Mouse (Mus musculus) macrophage (primary cell): ENCODE data around the gene Apbb1ip. TPM values are rescaled to one million over a fixed set of nuclear protein-coding genes. Genes with fewer than 3 reads are reported as not detected.

Experiments used
- H3K27ac ChIP-seq: fragments of 350-480 bp; formaldehyde crosslinking; 2 replicates; pipeline ENCODE4 v1.9.0; 2021
- H3K36me3 ChIP-seq: fragments of 350-480 bp; formaldehyde crosslinking; 2 replicates; pipeline ENCODE4 v1.9.0; 2021; ENCODE audit errors: inconsistent target
- H3K4me3 ChIP-seq: fragments of 350-480 bp; formaldehyde crosslinking; 2 replicates; pipeline ENCODE4 v1.9.0; 2021; ENCODE audit errors: inconsistent target
- H3K79me2 ChIP-seq: fragments of 350-480 bp; formaldehyde crosslinking; 2 replicates; pipeline ENCODE4 v1.9.0; 2021; ENCODE audit errors: inconsistent target
- WGBS: methylation state at CpG from one replicate; pipeline ENCODE4 v1.1.7; 2026; ENCODE audit warnings: inconsistent platforms; ENCODE audit not compliant: missing documents; 5-methylcytosine and 5-hydroxymethylcytosine counted together
- polyA plus RNA-seq: library from polyadenylated mRNA; stranded (reverse); fragments of 250-400 nt; gene quantifications from 3 replicates; pipeline ENCODE4 v1.2.4, GENCODE M21; 2018; ENCODE audit warnings: inconsistent platforms

Apbb1ip gene
- polyA plus RNA-seq, 1 experiment from 2014 or later, result 351 TPM

DNA sequence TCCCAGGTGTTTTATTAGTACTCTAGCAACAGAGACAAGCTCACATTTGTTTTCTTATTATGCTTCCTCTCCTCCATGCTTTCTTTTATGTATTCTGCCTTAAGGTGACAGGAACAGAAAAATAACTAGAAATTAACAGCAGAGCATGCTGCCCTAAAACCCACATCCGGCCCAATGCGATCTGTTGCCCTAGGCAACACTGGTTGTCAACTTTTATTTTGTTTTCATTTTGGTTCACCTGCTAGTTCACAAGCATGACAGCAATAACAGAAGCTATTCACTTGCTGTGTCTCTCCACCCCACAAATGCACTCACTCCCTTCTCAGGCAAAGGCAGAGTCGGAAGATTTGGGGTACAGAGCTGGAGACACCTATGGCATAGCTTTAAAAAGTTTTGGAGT lies 10.3 kb downstream of the Apbb1ip start:
- 24% methylated on average over 3 of the region's 3 CpGs for WGBS
- 0 out of 2 replicates have a peak overlapping the region, but pooled peaks have one; percentile 7 for H3K27ac ChIP-seq
- peaks cover 97% of the 10 kb centered on the region for H3K79me2 ChIP-seq
- H3K36me3 ChIP-seq, result peaks cover 9% of the 10 kb centered on the region
- H3K4me3 ChIP-seq, result no peak overlapping the region

DNA sequence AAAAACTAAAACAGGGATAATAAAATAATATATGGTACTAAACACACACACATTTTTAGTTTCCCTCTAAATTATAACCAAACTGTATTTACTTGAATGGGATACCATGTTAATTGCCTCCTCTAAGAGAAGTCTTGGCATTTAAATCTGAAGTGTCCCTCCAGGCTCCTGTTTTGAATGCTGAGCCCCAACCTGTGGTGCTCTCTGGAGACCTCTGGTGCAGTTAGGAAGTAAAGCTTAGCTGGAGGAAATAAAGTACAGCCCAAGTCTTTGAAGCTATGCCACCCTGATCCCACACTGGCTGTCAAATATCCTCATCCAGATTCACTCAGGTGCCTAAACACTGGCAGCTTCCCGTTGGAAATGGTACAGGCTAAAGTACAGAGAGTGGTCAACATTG lies 10.9 kb downstream of the Apbb1ip start:
- Histone ChIP-seq H3K4me3 (no peak overlapping the region), H3K27ac (no peak overlapping the region), H3K79me2 (peaks cover 97% of the 10 kb centered on the region), H3K36me3 (peaks cover 6% of the 10 kb centered on the region)
- 41% methylated on average over 1 of the region's 1 CpGs for whole genome bisulfite sequencing

DNA sequence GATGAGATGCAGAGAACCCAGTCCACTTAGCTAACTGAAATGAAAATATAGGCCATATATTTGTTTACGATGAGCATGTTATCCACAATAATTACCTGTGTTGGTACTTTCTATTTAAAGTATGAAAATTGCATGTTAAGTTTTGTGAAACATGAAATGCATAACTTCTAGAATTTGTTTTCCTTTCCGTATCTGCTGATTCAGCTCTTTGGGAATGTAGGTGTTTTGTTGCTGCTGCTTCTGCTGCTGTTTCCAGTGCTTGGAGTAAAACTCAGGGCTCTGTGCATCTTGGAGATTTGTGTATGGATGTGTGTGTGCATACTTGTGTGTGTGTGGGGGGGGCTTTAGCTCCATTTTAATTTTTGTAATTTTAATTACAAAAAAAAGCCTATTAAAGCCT lies 14.8 kb downstream of the Apbb1ip start:
- H3K4me3 ChIP-seq, result no peak overlapping the region
- no peak overlapping the region for H3K27ac ChIP-seq
- H3K79me2 ChIP-seq, result peaks cover 100% of the 10 kb centered on the region
- H3K36me3 ChIP-seq, result peaks cover 6% of the 10 kb centered on the region
- 100% methylated on average over 2 of the region's 2 CpGs for WGBS

DNA sequence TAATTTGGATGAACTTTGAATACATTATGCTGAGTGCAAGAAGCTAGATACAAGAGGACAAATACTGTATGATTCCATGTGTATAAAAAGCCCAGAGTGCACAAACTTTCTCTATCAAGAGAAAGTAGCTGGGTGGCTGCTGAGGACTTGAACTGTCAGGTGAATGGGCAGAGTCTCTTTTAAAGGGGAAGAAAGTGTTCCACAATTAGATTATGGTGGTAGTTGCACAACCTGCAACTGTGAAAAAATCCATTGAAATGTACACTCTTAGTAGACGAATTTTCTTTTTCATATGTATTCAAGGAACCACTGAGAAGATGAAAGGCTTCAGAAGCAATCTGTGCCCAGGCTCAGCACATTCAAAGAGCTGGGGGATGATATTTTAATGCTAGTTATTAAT lies 15.7 kb downstream of the Apbb1ip start:
- peak overlapping the region; percentile 68 for H3K27ac ChIP-seq
- peaks cover 100% of the 10 kb centered on the region for H3K79me2 ChIP-seq
- 0% methylated on average over 1 of the region's 1 CpGs for WGBS
- H3K36me3 ChIP-seq, result peaks cover 13% of the 10 kb centered on the region
- H3K4me3 ChIP-seq, result no peak overlapping the region

DNA sequence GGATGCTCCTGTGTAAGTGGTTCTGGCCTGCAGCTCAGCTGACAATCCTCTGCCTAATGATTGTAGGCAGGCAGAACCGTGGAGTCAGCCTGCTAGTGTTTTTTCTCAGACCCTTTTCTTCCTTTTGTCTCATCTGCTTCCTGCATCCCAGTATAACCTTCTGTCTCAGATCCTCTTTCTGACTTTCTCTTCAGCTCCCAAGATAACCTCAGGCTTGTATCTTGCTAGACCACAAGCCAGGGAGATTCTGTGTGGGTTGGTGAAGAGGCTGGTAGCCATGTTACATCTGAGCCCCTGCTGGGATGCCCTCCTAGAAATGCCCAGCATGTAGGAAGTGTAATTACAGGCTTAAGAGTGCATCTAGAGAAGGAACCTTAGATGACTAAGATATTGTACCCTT lies 16.5 kb downstream of the Apbb1ip start:
- Histone ChIP-seq H3K4me3 (no peak overlapping the region), H3K79me2 (peaks cover 100% of the 10 kb centered on the region), H3K27ac (peak overlapping the region; percentile 68), H3K36me3 (peaks cover 17% of the 10 kb centered on the region)
- WGBS, result 5% methylated on average over 1 of the region's 1 CpGs

DNA sequence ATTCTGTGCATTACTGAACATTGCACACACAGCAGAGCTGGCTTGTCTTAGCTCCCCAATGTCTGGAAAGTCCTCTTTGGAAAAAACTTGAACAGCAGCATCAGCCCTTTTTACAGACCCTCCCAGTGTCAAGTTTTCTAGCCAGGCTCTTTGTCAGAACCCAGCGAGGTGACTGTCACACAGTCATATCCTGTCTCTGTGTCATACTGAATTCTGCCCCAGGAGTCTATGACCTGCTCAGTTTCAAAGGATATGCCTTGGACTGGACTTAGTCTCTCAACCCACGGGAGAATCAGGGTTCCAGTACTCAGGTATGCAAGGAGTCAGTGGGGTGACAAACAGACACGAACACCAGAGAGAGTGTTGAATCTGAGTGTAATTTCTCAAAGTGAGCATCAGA lies 21.2 kb downstream of the Apbb1ip start:
- peak overlapping the region; percentile 25; the same call in 1 of the 2 replicates for H3K27ac ChIP-seq
- H3K36me3 ChIP-seq, result peaks cover 23% of the 10 kb centered on the region; the same call in 1 of the 2 replicates
- WGBS, result 88% methylated on average over 2 of the region's 3 CpGs

DNA sequence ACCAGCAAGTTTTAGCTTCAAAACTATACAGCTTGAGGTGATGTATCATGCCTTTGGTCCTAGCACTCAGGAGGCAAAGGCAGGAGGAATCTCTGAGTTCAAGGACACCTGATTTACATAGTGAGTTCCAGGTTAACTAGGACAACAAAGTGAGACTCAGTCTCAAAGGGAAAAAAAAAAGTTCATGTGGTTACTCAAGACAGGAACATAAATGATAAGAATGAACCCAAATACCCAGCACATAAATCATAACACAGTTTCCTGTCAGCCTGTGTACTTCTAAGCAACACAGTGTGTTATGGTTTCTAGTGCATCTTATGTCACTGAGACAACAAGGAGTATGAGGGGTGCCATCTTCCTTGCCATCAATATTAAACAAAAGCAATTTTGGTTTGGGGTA lies 22.6 kb downstream of the Apbb1ip start:
- Histone ChIP-seq H3K36me3 (peaks cover 23% of the 10 kb centered on the region; the same call in 1 of the 2 replicates), H3K4me3 (no peak overlapping the region), H3K79me2 (peaks cover 89% of the 10 kb centered on the region), H3K27ac (no peak overlapping the region)

More for the DNA sequence above, 21.2 kb downstream of the Apbb1ip start:
- H3K79me2 ChIP-seq, result peaks cover 89% of the 10 kb centered on the region
- H3K4me3 ChIP-seq, result no peak overlapping the region

DNA sequence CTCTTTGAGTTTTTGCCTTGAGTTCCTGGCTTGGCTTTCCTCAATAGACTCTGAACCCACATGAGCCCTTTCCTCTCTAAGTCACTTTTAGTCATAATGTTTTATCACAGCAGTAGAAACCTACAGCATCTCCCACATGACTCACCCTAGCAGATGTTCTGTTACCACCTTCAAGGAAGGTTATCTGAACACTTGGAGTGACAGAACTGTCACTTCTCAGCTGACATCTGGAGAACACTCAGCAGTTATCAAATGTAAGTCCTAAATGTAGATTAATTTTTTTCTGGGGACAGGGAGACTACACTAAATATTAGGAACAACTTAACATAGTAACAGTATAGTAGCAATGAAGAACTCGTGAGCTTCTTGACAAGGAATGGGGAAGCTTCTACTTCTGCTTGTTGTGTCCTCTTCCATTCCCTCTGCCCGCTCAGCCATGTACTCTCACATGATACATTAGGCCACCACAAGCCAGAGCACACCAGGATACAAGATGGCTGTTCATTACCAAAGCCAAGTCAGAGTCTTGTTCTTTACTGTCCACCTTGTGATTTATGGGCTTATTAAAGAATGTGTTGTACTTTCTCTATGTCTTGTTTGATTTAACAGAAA lies 25.6 kb downstream of the Apbb1ip start:
- peaks cover 89% of the 10 kb centered on the region for H3K79me2 ChIP-seq
- peak overlapping the region; percentile 95 for H3K27ac ChIP-seq
- no peak overlapping the region for H3K4me3 ChIP-seq
- WGBS, result 9% methylated on average over 2 of the region's 2 CpGs
- H3K36me3 ChIP-seq, result peaks cover 17% of the 10 kb centered on the region; the same call in 1 of the 2 replicates

DNA sequence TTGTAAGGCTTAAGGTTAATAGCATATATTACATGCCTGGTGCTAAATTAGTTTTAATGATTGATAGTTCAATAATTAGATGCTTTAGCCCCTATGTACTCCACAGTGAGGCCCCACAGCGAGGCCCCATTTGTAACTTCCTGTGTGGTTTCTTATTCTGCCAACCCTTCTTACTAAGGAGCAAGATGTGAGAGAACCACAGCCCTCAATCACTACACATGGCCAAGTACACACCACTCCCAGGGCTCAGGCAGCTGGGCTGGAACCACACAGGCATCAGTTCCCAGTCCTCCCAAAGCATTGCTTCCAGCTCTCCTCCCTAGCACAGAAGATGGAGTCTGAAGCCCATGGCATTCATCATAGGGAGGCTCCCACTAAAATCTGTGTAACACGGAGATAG lies 31.7 kb downstream of the Apbb1ip start:
- Histone ChIP-seq H3K4me3 (no peak overlapping the region), H3K79me2 (peaks cover 98% of the 10 kb centered on the region), H3K27ac (peak overlapping the region; percentile 82), H3K36me3 (no peaks in the 10 kb centered on the region; the same call in 1 of the 2 replicates)
- 31% methylated on average over 2 of the region's 2 CpGs for WGBS

DNA sequence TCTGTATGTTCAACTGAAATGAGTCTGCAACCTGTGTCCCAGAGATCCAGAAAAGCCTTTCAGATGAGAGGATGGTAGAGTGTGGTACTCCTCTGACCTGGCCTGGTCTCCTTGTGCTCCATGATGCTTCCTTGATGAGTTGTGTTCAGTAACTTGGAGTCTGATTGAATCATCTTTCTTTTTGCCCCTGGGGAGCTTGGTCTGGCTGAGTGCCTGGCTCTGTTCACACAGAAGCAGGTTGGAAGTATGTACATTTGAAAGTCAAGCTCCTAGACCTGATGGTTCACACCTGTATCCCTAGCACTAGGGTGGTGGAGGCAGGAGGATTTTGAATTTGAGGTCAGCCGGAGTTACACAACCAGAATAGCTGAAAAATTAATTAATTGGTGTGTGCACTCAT lies 32.7 kb downstream of the Apbb1ip start:
- H3K4me3 ChIP-seq, result no peak overlapping the region
- 100% methylated on average over 1 of the region's 1 CpGs for WGBS
- H3K27ac ChIP-seq, result peak overlapping the region; percentile 82
- H3K79me2 ChIP-seq, result peaks cover 98% of the 10 kb centered on the region
- no peaks in the 10 kb centered on the region for H3K36me3 ChIP-seq

DNA sequence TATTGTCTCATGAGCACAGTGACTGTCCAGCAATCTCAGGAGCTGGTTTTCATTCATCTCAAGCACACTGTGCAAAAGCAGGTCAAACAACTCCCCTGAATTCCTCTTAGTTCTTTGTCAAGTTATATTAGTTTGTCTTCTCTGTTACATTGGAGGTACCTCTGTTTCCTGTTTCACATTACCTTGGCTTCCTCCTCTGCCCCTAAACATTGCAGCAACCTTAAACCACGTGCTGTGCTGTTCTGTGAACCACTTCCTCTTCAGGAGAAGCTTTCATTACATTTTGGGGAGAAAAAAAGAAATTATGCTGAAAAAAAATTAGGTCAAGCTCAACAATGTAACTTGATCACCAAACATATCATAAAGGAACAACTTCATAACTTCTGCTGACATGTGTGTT lies 33.4 kb downstream of the Apbb1ip start:
- Histone ChIP-seq H3K79me2 (peaks cover 98% of the 10 kb centered on the region), H3K4me3 (no peak overlapping the region), H3K27ac (peak overlapping the region; percentile 82), H3K36me3 (no peaks in the 10 kb centered on the region)
- 0% methylated on average over 1 of the region's 1 CpGs for WGBS

DNA sequence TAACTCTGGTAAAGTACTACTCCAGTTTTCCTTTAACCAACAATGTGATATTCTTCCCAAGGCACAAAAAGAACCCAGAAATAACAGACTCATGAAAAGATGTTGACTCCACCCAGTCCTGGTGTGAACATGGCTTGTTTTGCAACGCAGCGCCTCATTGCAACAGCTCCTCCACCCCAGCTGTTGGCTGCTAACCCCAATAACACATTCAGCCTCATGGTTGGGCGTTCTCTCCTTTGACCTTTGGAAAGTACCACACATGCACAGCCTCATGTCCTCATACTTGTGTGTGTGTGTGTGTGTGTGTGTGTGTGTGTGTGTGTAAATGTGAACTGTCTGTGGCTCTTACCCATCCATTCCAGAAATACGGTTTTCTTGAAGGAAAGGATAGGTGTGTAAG lies 37.0 kb downstream of the Apbb1ip start:
- Histone ChIP-seq H3K27ac (peak overlapping the region; percentile 73), H3K36me3 (no peaks in the 10 kb centered on the region), H3K4me3 (no peak overlapping the region), H3K79me2 (peaks cover 98% of the 10 kb centered on the region)
- 36% methylated on average over 4 of the region's 4 CpGs for WGBS

DNA sequence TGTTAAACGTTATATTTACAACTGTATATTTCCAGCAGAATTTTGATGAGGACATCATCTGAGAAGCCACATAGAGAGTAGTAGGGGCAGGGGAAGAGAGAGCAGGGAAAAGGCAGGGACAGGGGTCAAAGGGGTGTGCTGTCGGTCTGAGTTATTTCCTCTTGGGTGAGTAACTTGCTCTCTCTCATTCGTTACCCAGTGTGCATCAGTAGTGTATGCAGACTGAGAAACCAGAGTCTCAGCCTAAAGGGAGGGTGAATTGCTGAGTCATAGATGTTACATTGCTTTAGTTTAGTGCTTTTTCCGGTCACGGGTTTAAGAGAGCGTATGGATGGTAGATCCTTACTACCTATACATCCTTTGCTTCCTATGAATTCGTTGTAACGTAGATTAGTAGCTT lies 37.6 kb downstream of the Apbb1ip start:
- peak overlapping the region; percentile 73 for H3K27ac ChIP-seq
- H3K36me3 ChIP-seq, result no peaks in the 10 kb centered on the region
- no peak overlapping the region for H3K4me3 ChIP-seq
- H3K79me2 ChIP-seq, result peaks cover 98% of the 10 kb centered on the region
- 23% methylated on average over 8 of the region's 8 CpGs for WGBS

DNA sequence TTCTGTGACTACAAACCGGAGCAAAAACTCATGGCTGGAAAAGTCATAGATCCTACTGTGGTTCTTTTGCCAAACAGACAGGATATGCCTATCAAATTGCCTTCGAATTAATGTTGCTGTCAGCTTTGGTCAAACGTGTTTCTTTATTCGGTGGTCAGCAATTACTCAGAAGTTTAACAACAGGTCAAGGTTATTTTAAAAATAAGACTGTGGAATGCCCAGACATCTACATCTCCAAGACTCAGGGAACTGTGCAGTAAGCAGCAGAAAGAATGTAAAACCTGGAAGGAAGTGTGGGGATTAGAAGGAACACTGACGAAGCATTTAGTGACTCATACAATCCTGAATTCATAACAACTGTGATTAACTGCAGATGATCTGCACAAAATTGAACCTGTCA lies 40.0 kb downstream of the Apbb1ip start:
- peak overlapping the region; percentile 73 for H3K27ac ChIP-seq
- H3K4me3 ChIP-seq, result no peak overlapping the region
- peaks cover 100% of the 10 kb centered on the region for H3K79me2 ChIP-seq
- 0 out of 2 replicates have a peak, but pooled peaks cover 17% of the 10 kb centered on the region for H3K36me3 ChIP-seq
- 63% methylated on average over 5 of the region's 5 CpGs for WGBS

DNA sequence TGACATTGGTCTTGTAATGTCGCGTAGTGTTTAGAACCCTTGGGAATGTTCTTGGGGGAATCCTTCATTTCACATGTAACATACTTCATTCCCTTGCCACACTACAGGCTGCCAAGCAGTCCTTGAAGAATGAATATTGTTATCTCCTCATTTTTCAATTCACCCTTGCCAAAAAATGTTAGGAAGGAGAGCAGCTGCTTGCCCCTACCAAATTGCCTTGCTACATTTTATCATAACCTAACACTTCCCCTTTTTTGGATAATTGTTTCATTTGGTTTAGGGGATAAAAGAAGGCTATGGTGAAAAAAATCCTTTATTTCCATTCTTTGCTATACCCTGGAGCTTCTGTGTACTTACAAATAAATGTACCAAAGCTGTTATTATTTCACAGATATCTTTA lies 41.8 kb downstream of the Apbb1ip start:
- Histone ChIP-seq H3K4me3 (no peak overlapping the region), H3K27ac (peak overlapping the region; percentile 64), H3K79me2 (peaks cover 99% of the 10 kb centered on the region), H3K36me3 (peaks cover 28% of the 10 kb centered on the region)
- 100% methylated on average over 2 of the region's 2 CpGs for WGBS

DNA sequence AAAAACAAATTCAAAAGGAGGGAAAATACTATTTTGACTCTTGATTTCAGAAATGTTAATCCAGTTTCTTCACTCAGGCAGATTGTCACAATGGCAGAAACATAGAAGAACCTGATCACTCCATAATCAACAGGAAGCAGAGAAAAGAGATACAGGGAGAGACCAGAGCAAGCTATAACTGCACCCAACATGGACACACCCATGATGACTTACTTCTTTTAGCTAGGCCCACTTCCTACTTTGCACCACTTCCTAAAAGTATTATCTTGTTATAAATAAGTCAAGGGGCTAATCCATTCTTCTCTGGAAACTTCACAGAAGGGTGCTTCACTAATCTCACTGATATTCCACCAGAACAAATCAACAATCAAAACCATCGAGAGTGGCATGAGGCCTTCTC lies 42.3 kb downstream of the Apbb1ip start:
- Histone ChIP-seq H3K79me2 (peaks cover 99% of the 10 kb centered on the region), H3K36me3 (peaks cover 28% of the 10 kb centered on the region), H3K4me3 (no peak overlapping the region), H3K27ac (peak overlapping the region; percentile 64)
- WGBS, result 80% methylated on average over 1 of the region's 1 CpGs
